Mouse (Mus musculus) midbrain, embryonic 11.5 days (tissue): ENCODE measurements around the gene Tspan33. TPM values are rescaled to one million over a fixed set of nuclear protein-coding genes. Genes with fewer than 3 reads are reported as not detected.

Experiments
- ATAC-seq: fragments of 200-750 bp; cut with Nextera tagmentation; 2 replicates; pipeline ENCODE4 v1.8.0; 2017; ENCODE audit warnings: moderate TSS enrichment, moderate library complexity; ENCODE audit not compliant: low FRiP score
- DNase-seq: peaks from one replicate; pipeline ENCODE4 v3.0.0; 2015; ENCODE audit warnings: low spot score; ENCODE audit errors: missing footprints
- H3K27ac ChIP-seq: fragments of 300-500 bp; sonication (generic); 2 replicates; pipeline ENCODE4 v1.5.1; 2014; ENCODE audit warnings: low read depth, low read length
- H3K27me3 ChIP-seq: fragments of 300-500 bp; sonication (generic); 2 replicates; pipeline ENCODE4 v1.6.1; 2014; ENCODE audit warnings: mild to moderate bottlenecking, low read length, moderate library complexity, mixed read lengths; ENCODE audit not compliant: control insufficient read depth, insufficient read depth
- H3K36me3 ChIP-seq: fragments of 300-500 bp; sonication (generic); 2 replicates; pipeline ENCODE4 v1.6.1; 2014; ENCODE audit warnings: mild to moderate bottlenecking, low read length, moderate library complexity, mixed read lengths; ENCODE audit not compliant: control insufficient read depth, insufficient read depth
- H3K4me1 ChIP-seq: fragments of 300-500 bp; sonication (generic); 2 replicates; pipeline ENCODE4 v1.6.1; 2014; ENCODE audit warnings: low read length; ENCODE audit not compliant: control insufficient read depth, insufficient read depth
- H3K4me2 ChIP-seq: fragments of 300-500 bp; sonication (generic); 2 replicates; pipeline ENCODE4 v1.6.1; 2014; ENCODE audit warnings: mild to moderate bottlenecking, moderate library complexity
- H3K4me3 ChIP-seq: fragments of 300-500 bp; sonication (generic); 2 replicates; pipeline ENCODE4 v1.5.1; 2014; ENCODE audit warnings: low read depth, low read length
- H3K9ac ChIP-seq: fragments of 300-500 bp; sonication (generic); 2 replicates; pipeline ENCODE4 v1.6.1; 2014; ENCODE audit warnings: low read length
- H3K9me3 ChIP-seq: fragments of 300-500 bp; sonication (generic); 2 replicates; pipeline ENCODE4 v1.6.1; 2016; ENCODE audit warnings: low read length; ENCODE audit not compliant: control insufficient read depth
- WGBS: fragments of 180-500 bp; shearing (Covaris S2); extraction: QIAGEN DNeasy Blood & Tissue Kit; methylation state at CpG from one replicate; pipeline ENCODE4 v1.1.7; 2014; 5-methylcytosine and 5-hydroxymethylcytosine counted together
- polyA plus RNA-seq: library from polyadenylated mRNA; unstranded; fragments of >200 nt; fragmentation: Nextera tagmentation; extraction: Ambion mirVana; gene quantifications from 2 replicates; pipeline ENCODE4 v1.2.1, GENCODE M21; 2014

Gene Tspan33
- polyA plus RNA-seq, 1 experiment from 2014 or later = 6.8 TPM

DNA sequence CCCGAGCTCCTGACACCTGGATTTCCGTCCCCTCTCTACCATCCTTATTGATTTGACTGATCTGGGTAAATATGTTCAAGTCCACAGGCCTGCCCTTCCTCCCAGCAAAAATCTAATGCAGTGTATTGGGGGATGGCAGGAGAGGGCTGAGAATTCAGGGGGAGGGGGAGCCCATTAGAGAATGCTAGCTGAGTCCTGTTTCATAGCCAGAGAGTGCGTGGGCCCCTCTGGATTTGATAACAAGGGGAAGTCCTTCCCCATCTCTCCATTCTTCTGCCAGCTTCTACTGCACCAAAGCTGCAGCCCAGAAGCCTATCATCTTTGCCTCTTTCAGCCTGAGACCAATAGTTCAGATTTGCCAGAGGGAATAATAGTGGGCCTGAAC lies 1.3 kb downstream of the Tspan33 start:
- Histone ChIP-seq H3K9me3 (no peaks in the 10 kb centered on the region), H3K27ac (no peak overlapping the region), H3K36me3 (no peaks in the 10 kb centered on the region), H3K27me3 (no peaks in the 10 kb centered on the region), H3K4me2 (no peak overlapping the region; the same call in 1 of the 2 replicates), H3K4me3 (peak overlapping the region; percentile 88; the same call in 1 of the 2 replicates), H3K9ac (peak overlapping the region; percentile 86; the same call in 1 of the 2 replicates), H3K4me1 (peaks cover 10% of the 10 kb centered on the region)
- 39% methylated on average over 3 of the region's 3 CpGs for WGBS
- ATAC-seq (no peak), DNase-seq (no peak)

DNA sequence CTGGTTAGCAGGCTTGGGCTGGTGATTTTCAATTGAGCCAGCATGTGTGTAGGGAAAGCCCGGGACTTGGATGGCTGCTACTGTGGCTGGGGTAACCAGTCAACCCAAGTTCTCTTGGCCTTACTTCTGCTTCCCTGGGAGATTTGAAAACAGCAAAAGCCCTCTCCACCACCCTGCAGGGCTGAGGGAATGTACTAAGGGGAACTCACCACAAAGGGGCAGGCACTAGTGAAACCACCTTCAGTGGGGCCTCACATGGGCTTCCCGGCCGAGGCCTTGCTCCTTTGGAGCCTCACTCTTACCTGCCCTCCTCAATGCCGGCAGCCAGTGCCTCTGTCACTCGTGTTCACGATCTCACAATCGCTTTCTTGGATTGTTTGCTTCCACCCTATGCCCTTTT lies 2.0 kb downstream of the Tspan33 start:
- Histone ChIP-seq H3K9ac (no peak overlapping the region), H3K27me3 (no peaks in the 10 kb centered on the region)
- ATAC-seq = no peak

DNA sequence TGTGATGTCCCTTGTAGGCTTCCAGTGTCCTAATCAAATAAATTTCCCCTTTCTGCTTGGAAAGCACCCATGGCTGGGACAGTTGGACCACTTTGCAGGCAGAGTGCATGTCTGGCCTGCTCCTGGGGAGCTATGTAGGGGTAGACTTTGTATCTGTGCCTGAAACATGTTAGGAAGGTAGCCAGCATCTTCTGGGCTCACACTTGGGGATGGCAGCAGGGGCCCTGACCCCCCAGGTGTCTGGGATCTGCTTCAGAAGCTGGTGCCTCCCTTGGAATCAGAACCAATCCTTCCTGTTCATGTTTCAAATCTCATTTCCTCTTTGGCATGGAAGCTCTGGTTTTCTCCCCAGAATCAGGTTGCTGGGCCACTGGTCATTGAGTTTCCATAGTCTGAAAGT lies 3.1 kb downstream of the Tspan33 start:
- no peak for ATAC-seq
- Histone ChIP-seq H3K36me3 (no peaks in the 10 kb centered on the region), H3K9ac (peak overlapping the region; percentile 18; the same call in 1 of the 2 replicates), H3K9me3 (no peaks in the 10 kb centered on the region), H3K4me1 (peaks cover 10% of the 10 kb centered on the region), H3K27ac (no peak overlapping the region), H3K27me3 (no peaks in the 10 kb centered on the region), H3K4me2 (no peak overlapping the region), H3K4me3 (no peak overlapping the region)
- no peak for DNase-seq

More for the DNA sequence above, 2.0 kb downstream of the Tspan33 start:
- Histone ChIP-seq H3K4me3 (no peak overlapping the region), H3K4me1 (peaks cover 10% of the 10 kb centered on the region), H3K4me2 (no peak overlapping the region), H3K36me3 (no peaks in the 10 kb centered on the region), H3K9me3 (no peaks in the 10 kb centered on the region), H3K27ac (no peak overlapping the region)
- WGBS = 75% methylated on average over 7 of the region's 7 CpGs
- DNase-seq = no peak

DNA sequence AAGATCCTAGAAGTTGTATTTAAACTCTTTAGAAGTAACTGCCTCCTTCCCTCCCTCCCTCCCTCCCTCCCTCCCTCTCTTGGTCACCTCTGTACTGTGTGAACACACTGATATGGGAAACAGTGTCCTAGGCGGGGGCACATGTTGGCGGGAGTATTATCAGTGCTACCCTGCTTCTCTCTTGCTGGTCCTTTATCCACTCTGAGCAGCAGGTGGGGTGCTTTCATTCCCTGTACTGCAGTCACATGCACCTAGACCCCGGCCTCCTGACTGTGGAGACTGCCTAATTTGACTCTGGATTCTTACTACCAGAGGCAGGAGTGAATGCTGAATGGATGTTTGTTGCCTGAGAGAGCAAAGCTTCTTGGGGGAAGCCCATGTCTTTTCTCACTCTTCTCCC lies 3.5 kb downstream of the Tspan33 start:
- H3K27me3 ChIP-seq = no peaks in the 10 kb centered on the region
- no peak overlapping the region for H3K4me2 ChIP-seq
- H3K4me3 ChIP-seq = no peak overlapping the region
- H3K36me3 ChIP-seq = no peaks in the 10 kb centered on the region
- 48% methylated on average over 3 of the region's 3 CpGs for whole genome bisulfite sequencing
- H3K9ac ChIP-seq = no peak overlapping the region
- no peak for ATAC-seq
- peaks cover 10% of the 10 kb centered on the region for H3K4me1 ChIP-seq
- H3K27ac ChIP-seq = no peak overlapping the region
- no peaks in the 10 kb centered on the region for H3K9me3 ChIP-seq
- DNase-seq = no peak

DNA sequence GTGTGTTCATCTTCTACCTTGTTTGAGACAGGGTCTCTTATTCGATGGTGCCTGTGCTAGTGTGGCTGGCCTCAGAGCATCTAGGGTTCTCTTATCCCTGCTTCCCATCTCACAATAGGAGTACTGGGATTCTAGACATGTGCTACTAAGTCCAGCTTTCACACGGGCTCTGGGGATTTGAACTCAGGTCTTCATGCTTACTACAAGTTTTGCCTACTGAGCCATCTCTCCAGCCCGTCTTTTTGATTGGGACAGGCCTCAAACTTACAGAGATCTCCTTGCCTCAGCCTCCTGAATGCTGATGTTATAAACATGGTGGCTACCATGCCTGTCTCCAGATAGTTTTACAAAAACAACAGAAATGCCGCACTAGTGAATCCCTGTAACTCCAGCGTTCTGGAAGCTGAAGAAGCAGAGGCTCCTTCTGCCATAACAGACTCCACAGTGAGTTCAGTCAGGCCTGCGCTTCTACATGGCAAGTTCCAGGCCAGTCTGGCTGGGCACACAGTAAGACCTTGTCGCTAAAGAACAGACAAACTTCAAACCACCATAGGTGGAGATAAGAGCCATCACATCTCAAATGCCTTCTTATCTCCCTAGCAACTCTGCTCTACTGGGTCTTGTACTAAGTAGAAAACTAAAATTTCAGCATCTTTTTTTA lies 5.2 kb downstream of the Tspan33 start:
- ATAC-seq (no peak), DNase-seq (no peak)
- no peaks in the 10 kb centered on the region for H3K9me3 ChIP-seq
- H3K9ac ChIP-seq = no peak overlapping the region
- no peak overlapping the region for H3K4me3 ChIP-seq
- H3K27ac ChIP-seq = no peak overlapping the region
- 90% methylated on average over 7 of the region's 7 CpGs for WGBS
- no peaks in the 10 kb centered on the region for H3K27me3 ChIP-seq
- no peaks in the 10 kb centered on the region for H3K36me3 ChIP-seq
- H3K4me1 ChIP-seq = peaks cover 6% of the 10 kb centered on the region
- no peak overlapping the region for H3K4me2 ChIP-seq

DNA sequence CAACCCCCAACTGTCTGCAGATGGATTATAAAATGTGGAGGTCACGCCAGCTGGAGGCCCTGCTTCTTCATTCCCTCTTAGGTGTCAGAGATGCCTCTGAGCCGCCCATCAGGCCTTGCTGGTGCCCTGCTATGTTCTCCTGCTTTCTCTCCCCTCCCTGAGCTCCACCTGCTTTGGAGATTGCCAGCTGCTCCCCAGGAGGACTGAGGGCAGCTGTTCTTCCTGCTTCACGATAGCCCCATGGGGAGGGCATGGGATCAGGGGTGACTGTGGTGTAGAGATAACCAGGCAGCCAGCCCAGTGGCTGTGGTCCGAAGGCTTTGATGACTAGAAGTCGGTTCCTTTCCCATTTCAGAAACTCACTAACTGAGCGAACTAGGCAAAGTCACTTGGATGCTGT lies 7.0 kb downstream of the Tspan33 start:
- no peak overlapping the region for H3K4me2 ChIP-seq
- no peaks in the 10 kb centered on the region for H3K27me3 ChIP-seq
- H3K36me3 ChIP-seq = no peaks in the 10 kb centered on the region
- no peaks in the 10 kb centered on the region for H3K9me3 ChIP-seq
- H3K27ac ChIP-seq = no peak overlapping the region
- no peak overlapping the region for H3K4me3 ChIP-seq
- no peaks in the 10 kb centered on the region for H3K4me1 ChIP-seq
- DNase-seq (no peak), ATAC-seq (no peak)
- 70% methylated on average over 6 of the region's 6 CpGs for WGBS
- no peak overlapping the region for H3K9ac ChIP-seq

DNA sequence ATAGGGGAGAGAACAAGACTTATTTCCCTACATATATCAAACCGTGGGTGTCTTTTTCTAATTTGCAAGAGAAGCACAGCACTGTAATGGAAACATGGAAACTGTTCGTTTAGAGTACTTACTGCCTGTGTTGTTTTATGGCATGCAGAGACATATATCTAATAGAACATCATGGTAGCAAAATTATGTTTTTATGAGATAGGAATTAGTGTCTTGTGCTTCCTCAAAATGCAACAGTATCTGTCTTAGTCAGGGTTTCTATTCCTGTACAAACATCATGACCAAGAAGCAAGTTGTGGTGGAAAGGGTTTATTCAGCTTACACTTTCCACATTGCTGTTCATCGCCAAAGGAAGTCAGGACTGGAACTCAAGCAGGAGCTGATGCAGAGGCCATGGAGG lies 8.1 kb downstream of the Tspan33 start:
- H3K9ac ChIP-seq = no peak overlapping the region
- peaks cover 4% of the 10 kb centered on the region for H3K4me1 ChIP-seq
- H3K9me3 ChIP-seq = no peaks in the 10 kb centered on the region
- DNase-seq = no peak
- no peaks in the 10 kb centered on the region for H3K36me3 ChIP-seq
- H3K27ac ChIP-seq = no peak overlapping the region
- no peak for ATAC-seq
- no peaks in the 10 kb centered on the region for H3K27me3 ChIP-seq
- no peak overlapping the region for H3K4me3 ChIP-seq
- 87% methylated on average over 3 of the region's 3 CpGs for WGBS
- H3K4me2 ChIP-seq = no peak overlapping the region

DNA sequence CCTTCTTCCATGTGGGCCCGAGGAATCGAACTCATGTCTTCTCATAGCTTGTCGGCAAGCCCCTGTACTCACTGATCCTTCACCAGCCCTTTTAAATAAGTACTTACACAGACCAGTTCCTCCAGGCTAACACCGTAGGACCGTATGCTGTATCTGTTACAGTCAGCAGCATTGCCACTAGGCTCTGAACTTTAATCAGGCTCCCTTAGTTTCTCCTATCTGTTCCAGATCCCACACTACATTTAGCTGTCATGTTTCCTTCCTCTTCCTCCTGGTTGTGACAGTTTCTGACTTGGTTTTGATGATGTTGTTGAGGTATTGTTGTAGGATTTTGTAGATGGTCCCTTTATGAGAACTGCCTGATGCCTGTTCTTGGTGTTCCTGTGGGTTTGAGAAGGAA lies 10.1 kb downstream of the Tspan33 start:
- Histone ChIP-seq H3K27me3 (no peaks in the 10 kb centered on the region), H3K9me3 (no peaks in the 10 kb centered on the region), H3K27ac (no peak overlapping the region), H3K9ac (no peak overlapping the region), H3K36me3 (no peaks in the 10 kb centered on the region), H3K4me1 (peaks cover 19% of the 10 kb centered on the region), H3K4me2 (no peak overlapping the region), H3K4me3 (no peak overlapping the region)
- DNase-seq (no peak), ATAC-seq (no peak)
- 94% methylated on average over 5 of the region's 5 CpGs for WGBS

DNA sequence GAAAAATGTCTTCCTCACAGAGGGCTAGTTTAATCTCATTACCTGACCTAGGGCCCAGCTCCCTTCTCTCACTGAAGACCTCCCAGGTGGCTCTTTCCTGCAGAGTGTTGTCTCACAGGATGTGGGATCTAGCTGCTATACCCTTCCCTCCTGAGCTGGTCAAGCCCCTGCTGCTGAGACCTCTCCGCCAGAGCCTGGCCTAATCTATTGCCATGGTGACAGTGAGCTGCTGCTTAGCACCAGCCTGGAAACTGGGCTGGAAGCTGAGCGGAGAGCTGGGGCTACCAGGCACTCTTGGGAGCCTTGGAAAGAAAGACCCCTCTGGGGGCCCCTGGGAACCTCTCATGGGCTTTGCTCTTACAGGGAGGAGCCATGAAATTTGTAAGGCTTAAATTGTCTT lies 13.9 kb downstream of the Tspan33 start:
- DNase-seq (peak; percentile 93), ATAC-seq (peak; percentile 91)
- Histone ChIP-seq H3K9me3 (no peaks in the 10 kb centered on the region), H3K4me1 (peaks cover 19% of the 10 kb centered on the region), H3K9ac (no peak overlapping the region), H3K27me3 (no peaks in the 10 kb centered on the region), H3K4me3 (no peak overlapping the region), H3K36me3 (no peaks in the 10 kb centered on the region), H3K27ac (no peak overlapping the region), H3K4me2 (no peak overlapping the region)
- WGBS = 0% methylated on average over 2 of the region's 2 CpGs
